Mouse (Mus musculus): ENCODE results near the gene C1d. TPM values are rescaled to one million over a fixed set of nuclear protein-coding genes. Genes with fewer than 3 reads are reported as not detected.

The C1d gene
- total and polyA plus RNA-seq, 3 experiments, result 35.2 to 69.2 TPM; not detected in 1

- Histone ChIP-seq H3K27me3 (ENCODE audit: control insufficient read depth in 1 of 2, insufficient read depth in 2 of 2, low read length in 2 of 2) (no peaks in the 10 kb centered on the region), H3K4me3 (ENCODE audit: control insufficient read depth in 1 of 2, insufficient read depth in 1 of 2, low read depth in 2 of 2, low read length in 2 of 2) (no peak overlapping the region), H3K9me3 (replicated peaks; ENCODE audit: insufficient read depth, low read length) (no peaks in the 10 kb centered on the region), H3K79me2 (ENCODE audit: control insufficient read depth, insufficient read depth, low read length, poor library complexity) (peaks cover 2% of the 10 kb centered on the region; the same call in 1 of the 2 replicates), H3K36me3 (ENCODE audit: control insufficient read depth in 1 of 2, insufficient read depth in 2 of 2, low read length in 2 of 2) (peaks cover 0 to 16% of the 10 kb centered on the region in 2 experiments; a peak in 2 of 4 replicates), H3K4me1 (ENCODE audit: control insufficient read depth in 1 of 2, insufficient read depth in 2 of 2, low read length in 2 of 2) (no peaks in the 10 kb centered on the region), H3K9ac (ENCODE audit: control insufficient read depth, low read depth, low read length, poor library complexity, severe bottlenecking) (no peak overlapping the region), H3K27ac (ENCODE audit: control insufficient read depth, low read depth, low read length) (no peak overlapping the region)
- no peak for DNase-seq (ENCODE audit: low read depth, low spot score)
- TF ChIP-seq TAL1 (IDR thresholded peaks at IDR 0.05; ENCODE audit: low read length) (no peak), MXI1 (IDR thresholded peaks at IDR 0.05; ENCODE audit: low read depth, low read length) (no peak), SMC3 (IDR thresholded peaks at IDR 0.05; ENCODE audit: low read depth, low read length) (no peak), GATA1 (IDR thresholded peaks at IDR 0.05; ENCODE audit: low read depth, low read length) (no peak), MEF2A (IDR thresholded peaks at IDR 0.05; ENCODE audit: extremely low read depth, insufficient replicate concordance, low read depth, low read length, poor library complexity, severe bottlenecking) (no peak), EP300 (IDR thresholded peaks at IDR 0.05; ENCODE audit: low read depth in 1 of 2, low read length in 2 of 2) (no peak), ELF1 (IDR thresholded peaks at IDR 0.05; ENCODE audit: low read depth, low read length) (no peak), NRF1 (IDR thresholded peaks at IDR 0.05; ENCODE audit: insufficient read depth, low read depth, low read length, poor library complexity, severe bottlenecking) (no peak), HCFC1 (IDR thresholded peaks at IDR 0.05; ENCODE audit: low read depth, low read length) (no peak), MYB (IDR thresholded peaks at IDR 0.05; ENCODE audit: low read depth, low read length) (no peak), SIN3A (IDR thresholded peaks at IDR 0.05; ENCODE audit: low read length) (no peak), KAT2A (conservative IDR thresholded peaks at IDR 0.05; ENCODE audit: low read depth, low read length) (no peak), RCOR1 (IDR thresholded peaks at IDR 0.05; ENCODE audit: low read depth, low read length) (no peak), CHD2 (IDR thresholded peaks at IDR 0.05; ENCODE audit: low read length) (no peak), UBTF (IDR thresholded peaks at IDR 0.05; ENCODE audit: borderline replicate concordance, insufficient read depth, low read depth, low read length) (no peak)
Measured at GRCm38 (mm10) chr11:17267176-17267575, 9.8 kb downstream of the C1d start.

DNA sequence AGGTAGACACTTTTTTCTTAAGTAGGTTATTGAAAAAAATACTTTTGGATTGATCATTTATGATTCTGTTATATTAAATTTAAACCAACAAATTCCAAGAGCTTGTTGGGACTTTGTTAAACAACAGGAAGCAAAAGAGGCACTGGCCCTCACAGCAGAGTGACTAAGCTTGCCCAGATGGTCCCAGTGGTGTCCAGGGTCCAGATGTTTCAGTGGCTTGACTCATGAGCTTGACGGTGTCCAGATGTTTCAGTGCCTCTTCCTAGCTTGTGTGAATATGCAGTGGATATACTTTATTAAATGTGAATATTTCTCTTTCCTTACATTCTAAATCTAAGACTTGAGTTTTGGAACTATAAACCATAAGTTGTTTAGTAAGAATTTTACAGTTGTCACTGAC, 11.4 kb downstream of the C1d start:
- no peak for TF ChIP-seq USF1 (IDR thresholded peaks at IDR 0.05; ENCODE audit: low read depth, low read length)
- TF ChIP-seq MEF2A (IDR thresholded peaks at IDR 0.05; ENCODE audit: extremely low read depth, insufficient replicate concordance, low read depth, low read length, poor library complexity, severe bottlenecking), result no peak
- no peak for TF ChIP-seq CHD1 (IDR thresholded peaks at IDR 0.05; ENCODE audit: low read depth, low read length)
- TF ChIP-seq POLR2AphosphoS5 (IDR thresholded peaks at IDR 0.05; ENCODE audit: borderline replicate concordance, low read depth, low read length), result no peak
- no peak for TF ChIP-seq NRF1 (IDR thresholded peaks at IDR 0.05; ENCODE audit: insufficient read depth, low read depth, low read length, poor library complexity, severe bottlenecking)
- no peak for TF ChIP-seq ZNF384 (IDR thresholded peaks at IDR 0.05; ENCODE audit: low read depth, low read length)
- no peak for TF ChIP-seq NELFE (IDR thresholded peaks at IDR 0.05; ENCODE audit: low read depth, low read length)
- TF ChIP-seq JUND (IDR thresholded peaks at IDR 0.05; ENCODE audit: low read depth, low read length), result no peak
- no peak for TF ChIP-seq TCF12 (IDR thresholded peaks at IDR 0.05; ENCODE audit: low read depth, low read length)
- no peak for TF ChIP-seq SIN3A (IDR thresholded peaks at IDR 0.05; ENCODE audit: low read length)
- TF ChIP-seq TAL1 (IDR thresholded peaks at IDR 0.05; ENCODE audit: low read length), result no peak
- no peak for TF ChIP-seq E2F4 (IDR thresholded peaks at IDR 0.05; ENCODE audit: borderline replicate concordance, low read depth, low read length)
- no peak for TF ChIP-seq GATA1 (IDR thresholded peaks at IDR 0.05; ENCODE audit: low read depth, low read length)
- TF ChIP-seq BHLHE40 (IDR thresholded peaks at IDR 0.05; ENCODE audit: borderline replicate concordance, low read depth, low read length), result no peak
- no peak for TF ChIP-seq ZKSCAN1 (IDR thresholded peaks at IDR 0.05; ENCODE audit: low read depth, low read length)
- TF ChIP-seq RAD21 (IDR thresholded peaks at IDR 0.05; ENCODE audit: low read depth, low read length), result no peak
- TF ChIP-seq ZMIZ1 (IDR thresholded peaks at IDR 0.05; ENCODE audit: low read depth, low read length), result no peak
- no peaks in the 10 kb centered on the region for H3K79me2 ChIP-seq (ENCODE audit: control insufficient read depth, insufficient read depth, low read length, poor library complexity)
- DNase-seq (ENCODE audit: low read depth, low spot score), result no peak

More for the DNA sequence above, 11.4 kb downstream of the C1d start:
- Histone ChIP-seq H3K9me3 (replicated peaks; ENCODE audit: insufficient read depth, low read length) (no peaks in the 10 kb centered on the region), H3K27me3 (ENCODE audit: control insufficient read depth in 1 of 2, insufficient read depth in 2 of 2, low read length in 2 of 2) (0 out of 4 replicates have a peak, but pooled peaks cover 0 to 3% of the 10 kb centered on the region in 2 experiments), H3K4me1 (ENCODE audit: control insufficient read depth in 1 of 2, insufficient read depth in 2 of 2, low read length in 2 of 2) (no peaks in the 10 kb centered on the region), H3K4me3 (ENCODE audit: control insufficient read depth in 1 of 2, insufficient read depth in 1 of 2, low read depth in 2 of 2, low read length in 2 of 2) (no peak overlapping the region), H3K36me3 (ENCODE audit: control insufficient read depth in 1 of 2, insufficient read depth in 2 of 2, low read length in 2 of 2) (peaks cover 0 to 8% of the 10 kb centered on the region in 2 experiments; a peak in 2 of 4 replicates), H3K9ac (ENCODE audit: control insufficient read depth, low read depth, low read length, poor library complexity, severe bottlenecking) (no peak overlapping the region), H3K27ac (ENCODE audit: control insufficient read depth, low read depth, low read length) (no peak overlapping the region)
